Mouse (Mus musculus): ENCODE measurements around the gene Cpn2.

Cpn2 gene

DNA sequence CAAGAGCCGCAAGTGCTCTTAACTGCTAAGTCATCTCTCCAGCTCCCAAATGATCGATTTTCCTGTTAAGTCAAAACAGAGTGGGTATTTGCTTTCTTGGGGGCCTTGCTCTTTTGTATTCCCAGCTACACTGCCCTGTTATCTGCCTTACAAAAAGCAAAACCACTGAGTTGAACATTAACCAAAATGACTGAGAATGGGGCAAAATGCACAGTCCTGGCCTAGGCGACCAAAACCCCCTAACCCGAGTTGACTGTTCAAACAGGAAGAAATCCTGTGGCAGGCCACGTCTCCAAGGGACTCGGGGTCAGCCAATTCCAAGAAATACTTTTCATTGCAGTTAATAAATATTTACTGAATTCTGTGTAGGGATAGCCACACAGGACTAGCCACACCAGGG, 28.5 kb downstream of the Cpn2 start:
- DNase-seq (ENCODE audit: low read depth, low spot score) = no peak

DNA sequence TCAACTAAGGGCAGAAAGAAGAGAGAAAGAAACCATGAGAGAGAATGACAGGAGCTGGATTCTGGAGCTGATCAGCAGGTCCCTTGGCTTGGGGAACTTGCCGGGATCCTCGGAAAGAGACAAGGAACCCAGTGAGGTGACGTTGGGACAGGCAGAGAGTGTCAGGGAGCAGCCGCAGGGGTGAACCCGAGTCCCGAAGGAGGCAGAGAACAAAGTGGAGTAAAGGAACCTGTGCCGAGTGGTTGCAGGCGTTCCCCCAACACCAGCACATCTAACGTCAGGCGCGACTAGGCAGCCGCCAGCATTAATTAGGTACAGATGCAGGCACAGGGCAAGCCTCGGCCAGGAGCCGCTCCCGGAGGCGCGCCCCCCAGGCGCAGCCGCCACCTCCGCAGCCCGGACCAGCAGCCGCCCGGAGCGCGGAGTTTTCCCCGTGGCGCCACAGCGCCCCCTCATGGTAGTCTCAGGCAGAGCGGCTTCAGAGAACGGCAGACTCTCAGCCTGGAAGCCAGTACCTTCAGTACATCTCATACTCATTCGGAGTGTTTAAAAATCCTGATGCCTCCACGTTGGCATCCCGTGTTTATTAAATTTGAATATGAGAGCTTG, 31.1 kb downstream of the Cpn2 start:
- peak; percentile 74 for DNase-seq (ENCODE audit: low read depth, low spot score)

DNA sequence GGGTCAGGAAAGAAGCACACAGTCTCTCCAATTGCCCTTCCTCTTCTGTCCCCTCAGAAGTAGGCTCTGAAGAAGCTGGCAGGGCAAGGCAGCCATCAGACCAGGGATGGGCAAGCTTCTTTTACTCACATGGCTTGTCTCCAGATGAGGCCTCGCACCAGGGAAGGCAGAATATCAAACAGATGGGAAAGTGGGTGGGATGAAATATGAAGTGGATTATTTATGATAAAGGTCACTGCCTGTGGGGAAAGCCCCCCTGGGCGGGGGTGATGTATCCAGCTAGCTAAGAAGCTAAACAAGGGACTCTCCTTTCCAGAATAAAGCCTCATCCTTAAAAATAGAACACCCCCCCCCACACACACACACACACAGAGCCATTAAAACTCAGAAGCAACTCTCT, 31.7 kb downstream of the Cpn2 start:
- DNase-seq (ENCODE audit: low read depth, low spot score) = no peak

DNA sequence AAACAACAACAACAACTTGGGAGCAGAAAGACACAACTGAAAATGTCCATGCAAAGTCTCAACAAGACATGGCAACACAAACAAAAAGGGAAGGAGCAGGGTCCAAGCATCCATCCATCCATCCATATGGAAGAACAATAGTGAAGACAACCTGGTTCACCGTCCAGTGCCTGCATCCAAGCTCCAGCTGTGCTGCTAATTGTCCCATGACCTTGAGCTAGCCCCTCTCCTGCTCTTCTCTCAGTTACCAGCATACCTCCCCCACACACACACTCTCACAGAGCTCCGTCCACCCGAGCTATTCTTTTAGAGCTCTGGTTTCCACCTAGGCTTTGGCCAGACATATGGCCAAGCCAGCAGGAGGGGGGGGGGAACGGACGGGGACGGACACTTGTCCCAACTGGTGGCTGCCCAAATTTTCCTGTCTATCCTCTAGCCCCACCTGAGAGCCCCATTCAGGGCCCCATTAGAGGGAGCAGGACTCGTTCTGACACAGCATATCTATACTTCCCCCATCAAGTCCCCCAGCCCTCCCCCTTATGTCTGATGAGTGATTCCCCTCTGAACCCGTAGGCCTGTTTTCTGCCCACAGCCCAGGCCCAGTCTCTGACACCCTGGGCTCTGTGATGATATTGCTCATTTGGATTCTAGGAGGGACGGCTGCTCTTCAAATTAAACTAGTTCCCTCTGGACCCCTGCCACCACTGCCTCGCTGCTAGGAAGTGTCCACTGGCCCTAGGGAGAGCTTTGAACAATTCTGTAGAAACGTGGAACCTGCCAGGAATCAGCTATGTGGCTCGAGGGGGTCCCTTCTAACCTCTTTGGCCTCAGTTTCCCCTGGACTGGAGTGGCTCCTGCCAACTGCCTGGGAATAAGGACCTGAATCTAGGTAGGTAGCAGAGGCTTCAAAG, 32.4 kb downstream of the Cpn2 start:
- DNase-seq (ENCODE audit: low read depth, low spot score) = no peak

DNA sequence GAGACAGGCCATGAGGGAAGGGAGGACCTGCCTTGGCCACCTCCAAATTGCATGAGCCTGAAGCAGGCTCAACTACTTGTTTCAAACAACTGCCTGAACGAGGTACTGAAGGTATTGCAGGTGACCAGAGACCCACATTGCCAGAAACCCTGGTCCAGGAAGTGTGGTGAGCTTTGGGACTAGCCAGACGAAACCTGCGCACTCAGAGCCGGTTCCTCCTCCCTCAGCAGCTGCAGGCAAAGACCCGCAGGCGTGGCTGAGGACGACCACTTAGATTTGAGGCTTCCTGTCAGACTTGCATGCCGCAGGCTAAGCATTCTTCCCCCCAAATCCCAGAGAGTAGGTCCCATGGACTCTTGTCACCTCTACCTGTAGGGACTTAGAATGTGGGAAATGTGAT, 33.2 kb downstream of the Cpn2 start:
- DNase-seq (ENCODE audit: low read depth, low spot score) = no peak

DNA sequence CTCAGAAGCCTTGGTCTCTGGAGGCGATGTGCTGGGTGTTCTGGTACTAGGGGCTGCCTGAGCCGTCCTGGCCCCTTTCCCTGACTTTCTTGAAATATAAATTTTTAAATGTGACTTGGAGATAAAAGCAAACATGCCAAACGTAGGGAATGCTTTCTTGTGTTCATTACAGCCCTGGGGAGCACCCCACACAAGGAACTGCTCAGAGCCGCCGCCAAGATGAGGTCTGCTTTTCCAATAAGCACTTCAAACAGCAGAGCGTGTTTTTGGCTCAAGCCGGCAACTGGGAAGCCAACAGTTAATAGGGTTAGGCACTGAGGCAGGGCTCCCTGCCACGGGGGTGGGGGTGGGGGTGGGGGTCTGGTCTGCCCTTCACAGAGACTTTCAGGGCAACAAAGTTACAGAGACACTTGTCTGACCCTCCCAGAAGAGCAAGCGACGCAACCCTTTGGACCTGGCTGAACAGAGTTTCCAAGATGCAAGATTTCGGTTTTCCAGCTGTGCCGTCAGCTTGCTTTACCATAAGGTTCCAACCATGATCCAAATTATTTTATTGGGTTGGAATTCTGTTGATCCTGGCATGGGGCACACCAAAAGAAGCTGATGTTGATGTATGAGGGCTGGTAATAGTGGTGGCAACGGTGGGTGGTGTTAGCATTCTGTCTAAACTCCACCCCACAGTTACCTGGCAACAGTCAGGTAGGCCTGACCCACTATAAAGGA, 35.3 kb downstream of the Cpn2 start:
- DNase-seq (ENCODE audit: low read depth, low spot score) = no peak

DNA sequence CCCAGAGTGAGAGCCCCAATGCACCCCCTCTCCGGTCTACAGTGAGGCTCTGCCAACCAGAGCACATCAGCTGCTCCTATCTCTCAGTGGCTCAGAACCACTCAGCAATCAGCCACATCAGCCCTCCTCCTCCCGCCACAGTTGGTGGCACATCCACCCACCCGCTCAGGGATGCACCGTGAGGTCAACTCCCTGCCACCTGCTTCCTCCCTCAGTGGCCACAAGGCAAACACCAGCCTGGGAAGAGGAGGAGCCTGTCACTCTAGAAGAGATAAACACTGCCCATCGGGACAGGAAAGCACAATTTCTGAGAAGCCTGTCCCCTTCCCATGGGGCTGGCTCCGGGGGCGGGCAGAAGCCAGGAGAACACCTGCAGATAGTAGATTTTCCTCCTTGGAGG, 39.9 kb downstream of the Cpn2 start:
- peak; percentile 56 for DNase-seq (ENCODE audit: low read depth, low spot score)

DNA sequence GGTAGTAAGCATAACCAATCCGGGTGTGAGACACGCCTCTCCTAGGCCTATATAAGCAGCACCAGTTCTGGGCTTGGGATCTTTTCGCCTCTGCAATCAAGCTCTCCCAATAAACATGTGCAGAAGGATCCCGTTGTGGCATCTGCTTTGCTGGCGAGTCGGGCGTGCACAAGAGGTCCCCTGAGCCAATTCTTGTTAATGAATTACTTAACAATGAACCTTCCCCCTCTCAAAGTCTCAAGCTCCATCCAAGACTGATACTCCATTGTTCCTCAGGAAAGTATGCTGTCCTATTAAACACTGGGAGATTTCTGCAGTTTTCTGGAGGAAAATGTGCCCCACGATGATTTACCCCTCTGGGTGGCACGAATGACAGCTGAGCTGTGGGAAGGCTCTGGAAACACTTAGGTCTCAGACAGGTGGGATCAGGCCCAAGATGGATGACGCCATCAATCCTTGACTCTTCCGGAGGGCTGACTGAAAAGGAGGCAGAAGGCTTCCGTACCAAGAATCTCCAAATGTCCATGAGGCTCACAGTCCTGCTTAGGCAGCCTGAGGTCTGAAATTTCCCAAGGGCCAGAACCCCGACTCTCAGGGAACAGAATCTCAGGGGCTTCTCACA, 46.0 kb downstream of the Cpn2 start:
- DNase-seq (ENCODE audit: low read depth, low spot score) = no peak

DNA sequence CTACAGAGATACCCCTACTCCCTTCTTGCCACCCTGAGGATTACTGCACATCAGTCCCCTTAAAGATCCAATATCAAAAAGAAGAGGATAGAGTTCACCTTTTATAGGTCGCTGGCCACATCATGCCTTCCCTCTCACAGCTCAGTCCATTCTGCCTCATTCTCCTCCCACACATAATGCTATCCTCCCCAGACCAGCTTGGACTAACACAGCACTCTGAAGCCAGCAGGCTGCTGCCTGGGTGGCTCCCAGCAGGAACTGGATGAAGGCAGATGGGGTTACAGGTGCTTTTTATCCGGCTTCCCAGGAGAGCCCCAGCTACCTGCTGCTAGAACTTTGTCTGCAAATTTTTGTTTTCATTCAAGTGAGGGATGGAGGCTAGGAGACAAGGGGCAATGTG, 51.5 kb downstream of the Cpn2 start:
- no peak for DNase-seq (ENCODE audit: low read depth, low spot score)

DNA sequence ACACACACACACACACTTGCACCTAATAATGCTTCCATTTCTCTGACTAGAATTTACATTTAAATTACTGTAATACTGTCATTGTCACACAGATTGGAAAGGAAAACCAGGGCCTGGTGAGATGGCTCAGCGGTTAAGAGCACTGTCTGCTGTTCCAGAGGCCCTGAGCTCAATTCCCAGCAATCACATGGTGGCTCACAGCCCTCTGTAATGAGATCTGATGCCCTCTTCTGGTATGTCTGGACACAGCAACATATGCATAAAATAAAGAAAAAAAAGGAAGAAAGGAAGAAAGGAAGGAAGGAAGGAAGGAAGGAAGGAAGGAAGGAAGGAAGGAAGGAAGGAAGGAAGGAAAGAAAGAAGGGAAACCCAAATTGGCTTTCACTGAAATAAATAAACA, 53.7 kb downstream of the Cpn2 start:
- no peak for DNase-seq (ENCODE audit: low read depth, low spot score)

DNA sequence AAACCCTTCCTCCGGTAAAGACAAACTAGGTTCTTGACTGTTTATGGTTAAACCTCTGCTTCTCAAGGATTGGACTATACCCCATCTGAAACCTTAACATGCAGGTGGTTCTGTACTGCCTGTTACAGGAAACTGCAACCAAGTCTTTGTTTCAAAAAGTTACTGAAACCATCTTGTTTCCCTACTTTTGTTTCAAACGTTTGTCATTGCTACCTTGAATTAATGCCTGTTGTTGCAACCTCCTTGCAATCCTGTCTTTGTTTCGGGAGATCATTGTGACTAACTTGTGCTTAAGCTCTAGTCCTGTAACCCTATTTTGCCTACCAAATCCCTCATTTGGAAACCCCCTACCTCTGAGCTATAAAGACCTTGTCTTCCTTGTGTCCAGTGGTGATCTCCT, 55.3 kb downstream of the Cpn2 start:
- no peak for DNase-seq (ENCODE audit: low read depth, low spot score)

DNA sequence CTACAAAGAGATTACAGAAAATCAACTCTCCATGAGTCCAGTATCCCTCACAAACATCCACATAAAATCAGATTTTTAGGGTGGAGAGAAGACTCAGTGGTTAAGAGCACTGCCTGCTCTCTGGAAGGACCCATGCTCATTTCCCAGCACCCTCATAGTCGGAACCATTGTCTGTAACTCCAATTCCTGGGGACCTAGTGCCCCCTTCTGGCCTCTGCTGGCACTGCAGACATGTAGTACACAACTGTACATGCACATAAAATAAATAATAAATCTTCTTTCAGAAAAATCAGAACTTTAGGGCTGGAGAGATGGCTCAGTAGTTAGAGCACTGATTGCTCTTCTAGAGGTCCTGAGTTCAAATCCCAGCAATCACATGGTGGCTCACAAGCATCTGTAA, 58.0 kb downstream of the Cpn2 start:
- DNase-seq (ENCODE audit: low read depth, low spot score) = no peak

DNA sequence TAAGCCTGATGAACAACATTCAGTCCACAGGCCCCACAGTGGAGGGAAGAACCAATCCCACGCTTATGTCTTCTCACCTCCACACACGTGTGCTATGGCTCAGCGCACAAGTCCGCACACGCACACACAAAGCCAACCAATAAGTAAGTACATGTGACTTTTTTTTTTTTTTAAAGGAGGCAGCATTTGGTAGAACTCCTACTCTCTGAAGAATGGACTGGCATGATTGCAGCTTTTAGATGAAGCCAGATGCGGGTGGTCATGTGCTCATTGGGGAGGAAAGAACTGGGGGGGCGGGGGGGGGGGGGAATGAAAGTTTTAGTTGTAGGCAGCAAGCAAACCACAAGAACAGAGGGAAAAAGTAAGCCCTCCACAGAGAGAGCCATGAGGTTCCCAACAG, 59.3 kb downstream of the Cpn2 start:
- DNase-seq (ENCODE audit: low read depth, low spot score) = no peak

DNA sequence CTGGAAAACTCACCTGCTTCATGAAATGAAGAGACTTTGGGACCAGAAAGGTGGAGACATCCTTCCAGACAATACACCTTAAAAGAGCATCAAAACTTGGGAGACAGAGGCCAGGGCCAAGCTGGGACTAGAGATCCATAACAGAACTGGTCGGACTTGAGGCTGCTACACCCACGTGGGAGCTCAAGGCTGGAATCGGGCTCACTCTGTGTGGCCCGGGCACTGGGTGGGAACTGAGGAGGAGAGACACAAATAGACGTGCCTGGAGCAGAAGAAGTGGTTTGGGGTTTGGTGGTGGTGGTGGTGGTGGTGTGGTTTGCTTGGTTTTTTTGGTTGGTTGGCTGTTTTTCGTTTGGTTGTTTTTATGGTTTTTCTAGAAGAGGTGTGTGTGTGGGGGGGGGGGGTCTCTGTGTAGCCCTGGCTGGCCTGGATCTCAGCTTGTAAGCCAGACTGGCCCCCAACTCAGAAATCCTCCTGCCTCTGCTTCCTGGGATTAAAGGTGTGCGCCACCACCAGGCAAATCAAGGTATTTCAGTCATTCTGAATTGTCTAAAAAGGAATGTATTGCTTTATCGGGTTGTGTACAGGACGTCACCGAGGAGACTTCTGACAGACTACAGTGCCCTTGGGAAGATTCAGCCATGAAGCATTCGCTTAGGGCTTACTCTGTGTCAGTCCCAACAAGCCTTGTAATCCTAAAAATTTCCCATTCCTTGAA, 60.0 kb downstream of the Cpn2 start:
- no peak for DNase-seq (ENCODE audit: low read depth, low spot score)

Measured in CD4-positive helper T cell, adult 2 months (primary cell).